Mouse (Mus musculus) embryonic facial prominence, embryonic 15.5 days (tissue): ENCODE results near the gene Nek5. TPM values are rescaled to one million over a fixed set of nuclear protein-coding genes. Genes with fewer than 3 reads are reported as not detected.

Experiments used
- ATAC-seq: fragments of 200-750 bp; cut with Nextera tagmentation; 2 replicates; pipeline ENCODE4 v1.8.0; 2017; ENCODE audit warnings: low read depth, moderate TSS enrichment; ENCODE audit not compliant: insufficient number of reproducible peaks, low FRiP score, low TSS enrichment
- H3K27ac ChIP-seq: fragments of 300-500 bp; sonication (generic); replicated peaks from 2 replicates; pipeline ENCODE4 v1.5.1; 2015; ENCODE audit warnings: mild to moderate bottlenecking, inconsistent platforms
- H3K27me3 ChIP-seq: fragments of 300-500 bp; sonication (generic); 2 replicates; pipeline ENCODE4 v1.6.1; 2015; ENCODE audit warnings: inconsistent platforms
- H3K36me3 ChIP-seq: fragments of 300-500 bp; sonication (generic); 2 replicates; pipeline ENCODE4 v1.6.1; 2015; ENCODE audit warnings: mild to moderate bottlenecking, inconsistent platforms
- H3K4me1 ChIP-seq: fragments of 300-500 bp; sonication (generic); 2 replicates; pipeline ENCODE4 v1.6.1; 2015; ENCODE audit warnings: inconsistent platforms
- H3K4me2 ChIP-seq: fragments of 300-500 bp; sonication (generic); replicated peaks from 2 replicates; pipeline ENCODE4 v1.6.1; 2015; ENCODE audit warnings: mild to moderate bottlenecking, inconsistent platforms
- H3K4me3 ChIP-seq: fragments of 300-500 bp; sonication (generic); replicated peaks from 2 replicates; pipeline ENCODE4 v1.5.1; 2015; ENCODE audit warnings: mild to moderate bottlenecking, inconsistent platforms
- H3K9ac ChIP-seq: fragments of 300-500 bp; sonication (generic); 2 replicates; pipeline ENCODE4 v1.6.1; 2015; ENCODE audit warnings: inconsistent platforms
- H3K9me3 ChIP-seq: fragments of 300-500 bp; sonication (generic); replicated peaks from 2 replicates; pipeline ENCODE4 v1.6.1; 2016; ENCODE audit warnings: inconsistent platforms
- WGBS: fragments of 180-500 bp; shearing (Covaris S2); methylation state at CpG from one replicate; pipeline ENCODE4 v1.1.7; 2015; 5-methylcytosine and 5-hydroxymethylcytosine counted together
- polyA plus RNA-seq: library from polyadenylated mRNA; unstranded; fragments of >200 nt; fragmentation: Nextera tagmentation; extraction: Ambion mirVana; gene quantifications from 2 replicates; pipeline ENCODE4 v1.2.1, GENCODE M21; 2015

The Nek5 gene
- polyA plus RNA-seq, 1 experiment from 2014 or later: 2.0 TPM

GRCm38 (mm10) chr8:22079313-22080007 is 45.4 kb downstream of the Nek5 start:
- no peak for ATAC-seq
- WGBS: 63% methylated on average over 9 of the region's 9 CpGs
- Histone ChIP-seq H3K4me3 (no peak overlapping the region), H3K4me2 (no peak overlapping the region), H3K4me1 (no peaks in the 10 kb centered on the region), H3K9ac (no peak overlapping the region), H3K9me3 (no peaks in the 10 kb centered on the region), H3K27me3 (no peaks in the 10 kb centered on the region), H3K27ac (no peak overlapping the region), H3K36me3 (no peaks in the 10 kb centered on the region)

- no peak overlapping the region for H3K27ac ChIP-seq
- no peaks in the 10 kb centered on the region for H3K9me3 ChIP-seq
- H3K4me1 ChIP-seq: peaks cover 10% of the 10 kb centered on the region
- WGBS: 4% methylated on average over 3 of the region's 3 CpGs
- H3K4me3 ChIP-seq: peak overlapping the region; percentile 75
- H3K4me2 ChIP-seq: peak overlapping the region; percentile 98
- H3K9ac ChIP-seq: peak overlapping the region; percentile 1; the same call in 1 of the 2 replicates
- H3K27me3 ChIP-seq: peaks cover 30% of the 10 kb centered on the region
- H3K36me3 ChIP-seq: peaks cover 26% of the 10 kb centered on the region
- no peak for ATAC-seq
Measured at GRCm38 (mm10) chr8:22061126-22061525, 63.7 kb downstream of the Nek5 start.

DNA sequence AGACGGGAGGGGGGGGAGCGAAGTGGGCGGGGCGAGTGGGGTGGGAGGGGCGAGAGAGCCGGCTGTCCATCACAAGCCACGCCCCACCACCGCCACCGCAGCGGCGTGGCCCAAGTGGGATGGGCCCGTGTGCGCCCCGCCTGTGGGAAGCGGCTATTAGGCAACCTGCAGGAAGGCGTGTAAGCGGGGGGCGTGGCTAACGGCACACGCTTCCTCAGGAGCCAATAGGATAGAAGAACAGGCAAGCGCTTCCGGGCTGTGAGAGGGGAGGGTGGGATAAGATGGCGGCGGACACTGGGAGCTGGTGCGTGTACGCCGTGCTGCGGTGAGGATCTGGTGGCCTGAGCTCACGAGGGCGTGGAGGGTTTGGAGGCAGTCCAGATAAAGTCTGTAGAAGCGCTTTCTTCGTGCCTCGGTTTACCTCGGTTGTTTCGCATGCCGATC is 64.4 kb downstream of the Nek5 start, which contains the start of gene Alg11:
TSS of gene Alg11 (plus strand) at position 276 of the 444 bp plus-strand sequence.
- peak within 1 kb of the TSS; percentile 75 for H3K4me3 ChIP-seq
- H3K9me3 ChIP-seq: no peaks in the 10 kb centered on the region
- peak; percentile 100 for ATAC-seq
- peak within 1 kb of the TSS; percentile 98 for H3K4me2 ChIP-seq
- H3K27ac ChIP-seq: no peak within 1 kb of the TSS
- peaks cover 10% of the 10 kb centered on the region for H3K4me1 ChIP-seq
- peaks cover 30% of the 10 kb centered on the region for H3K27me3 ChIP-seq
- peaks cover 19% of the 10 kb centered on the region for H3K36me3 ChIP-seq
- H3K9ac ChIP-seq: peak within 1 kb of the TSS; percentile 60
- WGBS: under 1% methylated on average over 35 of the region's 36 CpGs

DNA sequence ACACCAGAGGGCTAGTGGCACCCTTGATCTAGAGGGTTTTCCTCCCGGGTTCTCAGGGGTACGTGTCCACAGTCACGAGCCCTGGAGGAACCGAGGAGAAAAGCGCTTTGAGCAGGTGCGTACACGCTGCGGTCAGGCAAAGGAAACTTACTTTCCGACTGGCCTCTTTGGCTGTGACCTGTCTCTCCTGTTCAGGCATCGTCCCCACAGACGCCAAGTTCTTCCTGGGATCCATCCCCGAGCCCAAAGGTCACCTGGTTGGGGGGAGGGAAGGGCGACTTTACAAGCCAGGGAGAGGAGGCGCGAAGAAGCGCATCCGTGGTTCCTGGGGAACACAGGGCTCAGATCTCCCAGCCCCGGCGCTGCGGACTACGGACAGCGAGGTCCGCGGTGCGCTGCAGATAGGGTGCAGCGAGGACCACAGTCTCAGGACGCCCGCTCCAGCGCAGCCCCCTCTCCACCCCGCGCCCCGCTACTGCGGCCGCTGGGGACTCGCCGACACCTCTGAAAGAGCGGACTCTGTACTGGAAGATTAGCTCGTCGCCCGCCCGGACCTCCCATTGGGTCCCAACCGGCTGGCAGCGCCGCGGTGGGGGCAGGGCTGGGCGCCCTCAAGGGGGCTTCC is 64.9 kb downstream of the Nek5 start, which contains the start of gene Atp7b:
TSS of gene Atp7b (minus strand) at position 485 of the 625 bp plus-strand sequence.
- Histone ChIP-seq H3K4me3 (peak within 1 kb of the TSS; percentile 75), H3K9me3 (no peaks in the 10 kb centered on the region), H3K27me3 (peaks cover 30% of the 10 kb centered on the region), H3K9ac (peak within 1 kb of the TSS; percentile 60), H3K4me1 (peaks cover 10% of the 10 kb centered on the region), H3K27ac (no peak within 1 kb of the TSS), H3K36me3 (peaks cover 14% of the 10 kb centered on the region), H3K4me2 (peak within 1 kb of the TSS; percentile 98)
- under 1% methylated on average over 45 of the region's 46 CpGs for WGBS
- peak; percentile 81 for ATAC-seq

- H3K9ac ChIP-seq: no peak overlapping the region
Measured at GRCm38 (mm10) chr8:22059153-22059738, 65.6 kb downstream of the Nek5 start.

GRCm38 (mm10) chr8:22058368-22058767 is 66.5 kb downstream of the Nek5 start:
- peaks cover 30% of the 10 kb centered on the region for H3K27me3 ChIP-seq
- no peak overlapping the region for H3K27ac ChIP-seq
- no peak overlapping the region for H3K4me3 ChIP-seq
- H3K4me2 ChIP-seq: no peak overlapping the region
- H3K36me3 ChIP-seq: peaks cover 9% of the 10 kb centered on the region
- no peaks in the 10 kb centered on the region for H3K9me3 ChIP-seq
- H3K4me1 ChIP-seq: peaks cover 10% of the 10 kb centered on the region
- WGBS: 73% methylated on average over 9 of the region's 9 CpGs
- no peak for ATAC-seq
- H3K9ac ChIP-seq: no peak overlapping the region

More at GRCm38 (mm10) chr8:22059153-22059738, 65.6 kb downstream of the Nek5 start:
- Histone ChIP-seq H3K9me3 (no peaks in the 10 kb centered on the region), H3K4me3 (peak overlapping the region; percentile 75), H3K36me3 (peaks cover 9% of the 10 kb centered on the region), H3K4me1 (peaks cover 10% of the 10 kb centered on the region), H3K27me3 (peaks cover 30% of the 10 kb centered on the region), H3K27ac (no peak overlapping the region), H3K4me2 (peak overlapping the region; percentile 98)
- 39% methylated on average over 11 of the region's 11 CpGs for WGBS
- no peak for ATAC-seq

GRCm38 (mm10) chr8:22056850-22057249 is 68.0 kb downstream of the Nek5 start:
- no peak for ATAC-seq
- Histone ChIP-seq H3K27ac (no peak overlapping the region), H3K4me3 (no peak overlapping the region), H3K4me1 (peaks cover 10% of the 10 kb centered on the region), H3K27me3 (peaks cover 30% of the 10 kb centered on the region), H3K9me3 (no peaks in the 10 kb centered on the region), H3K4me2 (no peak overlapping the region), H3K9ac (no peak overlapping the region), H3K36me3 (no peaks in the 10 kb centered on the region)
- WGBS: 60% methylated on average over 3 of the region's 3 CpGs

- Histone ChIP-seq H3K36me3 (no peaks in the 10 kb centered on the region), H3K27me3 (peaks cover 30% of the 10 kb centered on the region), H3K4me2 (no peak overlapping the region), H3K9me3 (no peaks in the 10 kb centered on the region), H3K4me1 (peaks cover 5% of the 10 kb centered on the region), H3K27ac (no peak overlapping the region), H3K4me3 (no peak overlapping the region), H3K9ac (no peak overlapping the region)
- ATAC-seq: no peak
- 85% methylated on average over 2 of the region's 2 CpGs for WGBS
Measured at GRCm38 (mm10) chr8:22055492-22055877, 69.4 kb downstream of the Nek5 start.

DNA sequence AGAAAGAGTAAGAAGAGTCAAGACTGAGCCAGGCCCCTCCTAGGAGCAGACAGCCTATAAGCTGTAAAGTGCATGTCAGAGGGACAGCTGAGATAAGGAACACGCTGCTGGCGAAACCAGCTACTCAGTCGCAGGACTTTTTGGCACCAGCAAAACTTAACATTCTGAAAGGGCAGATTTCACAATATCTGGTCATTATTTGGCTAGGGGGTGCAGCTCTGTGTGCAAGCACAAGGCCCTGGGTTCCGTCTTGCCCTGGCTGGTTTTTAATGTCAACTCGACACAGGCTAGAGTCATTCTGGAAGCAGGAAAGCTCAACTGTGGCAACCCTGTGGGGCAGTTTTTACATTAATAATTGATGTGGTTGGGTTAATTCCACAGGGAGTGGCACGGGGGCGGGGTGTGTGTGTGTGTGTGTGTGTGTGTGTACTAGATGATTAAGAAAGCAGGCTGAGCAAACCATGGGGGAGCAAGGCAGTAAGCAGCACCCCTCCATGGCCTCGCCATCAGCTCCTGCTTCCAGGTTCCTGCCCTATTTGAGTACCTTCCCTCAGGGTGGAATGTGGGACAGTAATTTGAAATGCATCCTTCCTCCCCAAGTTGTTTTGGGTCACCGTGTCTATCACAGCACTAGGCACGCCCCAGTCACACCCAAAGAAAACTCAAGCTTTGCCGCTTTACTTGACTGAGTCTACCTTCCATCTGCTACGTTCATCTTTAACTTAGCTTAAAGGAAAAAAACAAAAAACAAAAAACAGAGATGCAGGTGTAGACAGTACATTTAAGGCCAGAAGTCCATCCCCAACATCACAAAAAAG is 70.0 kb downstream of the Nek5 start:
- Histone ChIP-seq H3K4me2 (no peak overlapping the region), H3K36me3 (no peaks in the 10 kb centered on the region), H3K4me3 (no peak overlapping the region), H3K9ac (no peak overlapping the region), H3K4me1 (peaks cover 5% of the 10 kb centered on the region), H3K27me3 (peaks cover 26% of the 10 kb centered on the region), H3K27ac (no peak overlapping the region), H3K9me3 (no peaks in the 10 kb centered on the region)
- 78% methylated on average over 12 of the region's 12 CpGs for WGBS
- ATAC-seq: no peak

GRCm38 (mm10) chr8:22047699-22048464 is 77.0 kb downstream of the Nek5 start:
- H3K27me3 ChIP-seq: no peaks in the 10 kb centered on the region
- H3K27ac ChIP-seq: no peak overlapping the region
- 66% methylated on average over 2 of the region's 2 CpGs for WGBS
- no peaks in the 10 kb centered on the region for H3K9me3 ChIP-seq
- H3K36me3 ChIP-seq: no peaks in the 10 kb centered on the region
- H3K4me3 ChIP-seq: no peak overlapping the region
- no peaks in the 10 kb centered on the region for H3K4me1 ChIP-seq
- no peak overlapping the region for H3K4me2 ChIP-seq
- no peak overlapping the region for H3K9ac ChIP-seq
- ATAC-seq: no peak
